Mouse (Mus musculus) ES-CJ7 (cell line): ENCODE measurements at regions not wholly inside any gene's neighbourhood (a gene's known extent, or its start where the extent isn't known, plus 50 kb on each side); places are given as distances from the start of the nearest gene placed in this dataset.

Experiments
- DNase-seq: peaks from one replicate; pipeline ENCODE4 v3.0.0; 2011; ENCODE audit warnings: low read depth, low spot score

DNA sequence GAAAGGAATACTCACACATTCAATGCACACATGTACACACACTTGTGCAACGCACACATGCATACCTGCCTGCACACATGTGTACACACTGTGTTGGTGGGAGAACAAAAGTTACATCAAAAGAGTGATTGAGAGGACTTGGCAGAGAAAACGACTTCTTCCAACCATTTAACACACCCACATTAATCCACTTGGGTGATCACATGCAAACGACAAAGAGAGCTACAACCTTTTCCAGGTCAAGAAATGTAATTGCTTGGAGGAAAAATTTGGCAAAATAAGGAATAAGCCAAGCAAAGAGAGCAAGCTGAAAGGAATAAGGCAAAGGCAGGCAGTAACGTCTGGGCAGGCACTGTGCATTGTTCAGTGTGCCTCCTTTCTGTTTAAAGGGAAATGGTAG is 67.3 kb downstream of the C1d start:
- no peak for DNase-seq

DNA sequence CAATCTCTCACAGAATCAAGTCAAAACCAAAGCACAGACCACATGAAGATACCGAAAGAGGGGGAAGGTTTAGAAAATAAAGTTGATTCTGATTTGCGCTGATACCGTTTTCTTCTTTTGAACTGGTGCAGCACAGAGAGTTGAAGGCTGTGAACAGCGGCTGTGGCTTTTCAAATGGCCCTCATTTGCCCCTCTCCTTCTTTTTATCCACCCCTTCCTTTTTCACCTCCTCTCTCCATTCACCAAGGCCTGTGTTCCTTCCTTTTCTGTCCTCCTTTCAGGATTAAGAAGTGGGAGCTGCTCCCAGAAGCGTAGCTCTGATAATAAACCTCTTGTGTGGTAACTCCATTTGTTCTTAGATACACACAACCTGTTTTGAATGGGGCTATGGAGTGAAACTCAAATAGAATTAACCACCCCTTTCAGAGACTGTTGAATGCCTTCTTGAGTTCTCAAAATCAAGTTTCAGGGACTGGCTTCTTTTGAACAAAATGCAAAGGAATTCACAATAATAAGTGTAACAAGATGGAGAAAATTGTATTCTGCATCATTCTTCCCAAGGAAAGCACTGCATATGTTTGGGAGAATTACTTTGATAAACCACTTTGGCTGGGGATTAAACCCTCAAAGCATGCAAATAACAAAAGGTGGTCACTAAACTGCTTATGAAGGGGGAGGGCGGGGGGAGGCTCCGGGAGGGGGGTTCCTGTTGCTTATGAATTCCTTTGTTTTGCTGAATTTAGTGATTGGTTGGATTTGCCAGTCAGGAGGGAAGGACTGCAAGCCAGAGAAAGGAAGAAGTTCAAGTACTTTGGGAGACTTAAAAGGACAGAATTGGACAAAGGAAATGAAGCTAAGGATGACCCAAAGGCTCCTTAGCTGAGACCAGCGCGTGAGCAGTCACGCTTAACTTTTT is 68.6 kb downstream of the C1d start:
- DNase-seq = no peak

- DNase-seq = no peak
These were observed 69.3 kb downstream of the C1d start for GRCm38 (mm10) chr11:17326695-17327094.

DNA sequence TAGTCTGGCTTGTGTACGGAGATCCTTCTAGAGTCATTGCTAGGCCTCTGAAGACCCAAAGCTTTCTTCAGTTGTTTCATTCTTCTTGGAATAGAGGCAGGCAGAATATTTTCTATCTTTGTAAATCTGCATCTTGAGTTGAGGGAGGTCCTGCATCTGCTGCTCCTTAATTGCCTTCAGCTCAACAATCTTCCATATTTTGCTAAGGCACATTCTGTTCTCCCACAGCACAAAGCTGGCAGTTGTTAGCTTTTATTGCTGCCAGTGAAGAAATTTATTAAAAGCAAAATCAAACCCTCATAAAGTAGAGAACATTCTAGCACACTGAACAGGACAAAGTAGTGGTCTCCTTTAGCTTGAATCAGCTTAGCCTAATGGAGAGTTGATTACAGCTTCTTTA is 94.1 kb downstream of the C1d start:
- no peak for DNase-seq

DNA sequence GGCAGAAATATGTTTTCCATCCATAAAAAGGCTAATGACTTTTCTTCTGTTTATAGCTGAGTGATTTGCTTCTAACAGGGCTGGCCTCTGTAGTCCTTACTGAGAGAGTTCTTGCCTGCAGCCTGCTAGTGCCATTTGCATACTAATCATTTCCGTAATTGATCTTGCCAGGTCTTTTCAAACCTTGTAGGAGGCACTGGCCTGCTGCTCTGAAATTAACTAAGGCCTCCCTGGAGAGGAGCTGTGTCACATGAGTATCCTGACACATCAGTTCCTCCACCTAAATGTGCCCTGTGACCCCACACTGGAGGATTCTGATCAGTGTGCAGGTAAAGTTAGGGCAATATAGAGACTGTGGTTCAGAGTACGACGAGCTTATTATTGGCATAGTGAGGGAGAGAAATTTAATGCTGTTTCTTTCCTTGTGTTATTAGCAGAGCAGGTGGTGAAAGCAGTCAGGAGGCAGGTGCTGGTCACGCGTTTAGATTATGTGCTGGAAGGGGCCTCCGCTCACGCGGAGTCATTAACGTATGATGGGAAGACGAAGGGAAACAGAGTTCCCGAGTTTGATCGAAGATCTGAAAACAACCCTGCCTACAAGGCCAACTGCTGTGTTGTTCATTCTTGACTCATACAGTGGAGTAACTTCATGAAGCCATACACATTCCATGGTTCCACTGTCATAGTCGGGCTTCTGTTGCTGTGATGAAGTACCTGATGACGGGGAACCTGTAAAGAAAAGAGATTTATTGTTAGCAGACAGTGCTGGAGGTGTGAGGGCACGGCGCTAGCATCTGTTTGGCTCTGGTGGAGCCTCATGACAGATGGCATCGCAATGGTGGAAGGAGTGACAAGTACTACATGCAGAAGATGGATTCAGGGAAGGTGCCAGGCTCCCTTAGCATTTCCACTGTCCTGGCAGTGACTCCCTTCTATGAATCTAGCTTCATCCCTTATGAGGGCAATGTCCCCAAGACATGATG is 95.1 kb downstream of the C1d start:
- peak; percentile 7 for DNase-seq

GRCm38 (mm10) chr11:17359698-17360254 is 102.4 kb downstream of the C1d start:
- no peak for DNase-seq

GRCm38 (mm10) chr11:17377859-17378258 is 120.5 kb downstream of the C1d start:
- DNase-seq = no peak

DNA sequence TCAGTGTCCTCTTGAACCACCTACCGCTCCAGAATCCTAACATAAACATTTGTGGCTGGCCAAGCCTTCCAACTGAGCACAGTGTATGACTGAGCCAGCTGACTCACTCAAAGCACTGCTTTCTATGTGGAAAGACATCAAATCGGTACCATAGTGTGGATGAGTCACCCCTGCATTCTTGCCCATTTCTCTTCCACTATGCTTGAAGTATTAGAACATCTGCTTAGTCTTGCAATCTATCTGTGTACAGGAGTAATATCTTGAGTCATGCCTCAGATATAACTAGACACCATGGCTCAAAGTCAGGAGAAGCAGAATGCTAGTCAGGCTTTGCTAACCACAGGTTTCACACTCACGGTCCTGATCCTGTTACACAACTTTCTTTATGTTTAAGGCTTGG is 129.4 kb downstream of the C1d start:
- DNase-seq = no peak

DNA sequence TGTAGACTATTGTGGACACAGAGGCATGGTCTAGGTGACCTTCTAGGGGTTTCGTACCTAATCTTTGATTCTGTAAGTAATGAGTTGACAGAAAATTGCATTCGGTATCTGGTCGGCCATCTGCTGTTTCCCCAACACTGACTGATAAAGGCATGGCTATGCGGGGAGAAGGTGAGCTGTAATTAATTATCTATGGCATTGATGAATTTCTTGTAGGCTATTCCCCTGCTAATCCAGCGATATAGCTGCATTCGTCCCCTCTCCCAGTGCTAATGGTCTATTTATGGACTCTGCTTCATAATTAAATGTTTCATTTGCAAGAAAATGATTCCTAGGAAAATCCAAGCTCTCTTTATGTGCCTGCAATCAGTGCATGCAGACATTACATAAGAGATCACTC is 136.5 kb downstream of the C1d start:
- DNase-seq = no peak

GRCm38 (mm10) chr11:17414531-17414930 is 157.2 kb downstream of the C1d start:
- DNase-seq = no peak

DNA sequence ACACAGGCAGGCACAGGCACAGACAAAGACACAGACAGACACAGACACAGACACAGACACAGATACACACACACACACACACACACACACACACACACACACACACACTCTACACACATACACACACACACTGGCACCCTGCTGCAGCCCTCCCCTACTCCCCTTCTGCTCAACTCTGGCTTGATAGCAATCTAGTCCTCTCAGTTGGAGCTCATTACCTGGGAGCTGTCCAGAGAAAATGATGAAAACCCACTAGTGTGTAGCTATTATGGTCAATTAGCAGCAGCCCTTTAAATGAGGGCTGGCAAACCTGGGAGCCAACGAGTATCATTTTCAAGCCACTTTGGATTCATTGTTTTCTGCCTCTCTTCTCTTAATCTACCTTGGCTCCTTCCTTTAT is 157.8 kb downstream of the C1d start:
- no peak for DNase-seq

DNA sequence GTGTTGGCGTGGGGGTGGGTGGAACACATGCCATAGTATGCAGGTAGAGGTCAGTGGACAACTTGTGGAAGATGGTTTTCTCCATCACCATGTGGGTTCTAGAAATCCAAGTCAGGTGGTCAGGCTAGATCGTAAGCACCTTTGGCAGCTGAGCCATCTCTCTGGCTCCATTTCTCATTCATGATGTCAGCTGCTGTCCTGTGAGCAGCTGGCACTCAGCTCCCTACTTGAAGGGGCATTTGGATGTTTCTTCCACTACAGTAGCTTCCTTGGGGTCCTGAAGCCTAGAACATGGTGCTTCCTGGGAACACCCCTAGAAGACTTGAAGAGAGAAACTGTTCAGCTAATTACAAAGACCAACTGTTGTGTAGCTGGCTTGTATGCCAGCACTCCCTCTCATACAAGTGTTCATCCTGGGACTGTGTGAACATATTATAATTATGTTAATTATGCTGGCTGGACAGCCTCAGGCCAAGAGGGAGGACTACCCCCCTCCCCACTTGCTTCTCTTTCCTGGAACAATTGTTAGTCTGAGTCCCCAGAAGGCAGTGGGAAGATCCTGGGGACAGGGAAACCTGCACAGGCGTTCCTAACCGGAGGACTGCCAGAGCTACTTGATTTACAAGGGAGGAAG is 160.4 kb downstream of the C1d start:
- no peak for DNase-seq

- no peak for DNase-seq
These were observed 184.8 kb downstream of the C1d start for GRCm38 (mm10) chr11:17442133-17442532.

DNA sequence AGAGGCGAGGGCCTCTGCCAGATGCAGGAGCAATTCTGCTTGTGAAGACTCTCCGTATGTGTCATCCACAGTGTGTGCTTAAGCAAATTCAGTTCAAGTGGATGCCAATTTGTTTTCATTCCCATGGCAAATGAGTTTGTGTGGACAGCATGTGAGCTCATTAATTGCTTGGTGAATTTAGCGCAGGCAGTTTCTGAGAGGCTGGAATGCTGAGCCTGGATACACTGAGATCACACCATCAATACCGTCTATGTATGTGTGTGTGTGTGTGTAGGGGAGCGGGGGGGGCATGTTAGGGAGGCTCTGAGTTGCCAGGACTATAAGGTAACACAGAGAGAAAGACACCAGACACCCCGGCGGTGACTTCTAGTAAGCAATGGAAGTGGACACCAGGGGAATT is 191.9 kb downstream of the C1d start:
- DNase-seq = no peak

DNA sequence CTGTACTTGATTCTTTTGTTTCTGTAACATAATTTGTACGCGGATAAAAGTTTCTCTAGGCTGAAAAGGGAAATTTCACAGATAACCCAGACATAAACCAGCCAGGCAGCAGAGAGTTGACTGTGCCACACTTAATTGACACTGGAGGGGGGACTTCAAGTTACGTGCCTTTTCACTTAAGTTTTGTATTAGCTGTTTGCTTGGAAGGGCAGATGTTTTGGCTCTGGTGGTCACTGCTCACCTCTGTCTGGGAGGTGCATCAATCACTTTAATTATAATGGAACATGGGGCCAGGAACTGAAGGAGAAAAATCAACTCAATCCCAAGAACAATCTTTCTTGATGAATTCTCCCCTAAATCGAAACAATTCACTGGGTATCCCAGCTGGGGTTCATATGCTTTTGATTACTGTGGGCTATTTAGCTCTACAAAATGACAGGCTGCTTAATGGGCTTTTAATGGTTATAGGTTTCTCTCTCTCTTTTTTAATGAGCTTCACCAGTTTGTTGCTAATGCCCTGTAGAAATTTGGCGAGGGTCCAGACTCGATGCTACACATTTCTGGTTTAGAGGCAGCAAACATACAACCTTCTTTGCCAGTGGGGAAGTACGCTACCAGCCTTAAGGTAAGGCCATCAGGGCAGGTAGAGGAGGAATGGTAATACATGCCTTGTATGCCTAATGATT is 193.1 kb downstream of the C1d start:
- no peak for DNase-seq

DNA sequence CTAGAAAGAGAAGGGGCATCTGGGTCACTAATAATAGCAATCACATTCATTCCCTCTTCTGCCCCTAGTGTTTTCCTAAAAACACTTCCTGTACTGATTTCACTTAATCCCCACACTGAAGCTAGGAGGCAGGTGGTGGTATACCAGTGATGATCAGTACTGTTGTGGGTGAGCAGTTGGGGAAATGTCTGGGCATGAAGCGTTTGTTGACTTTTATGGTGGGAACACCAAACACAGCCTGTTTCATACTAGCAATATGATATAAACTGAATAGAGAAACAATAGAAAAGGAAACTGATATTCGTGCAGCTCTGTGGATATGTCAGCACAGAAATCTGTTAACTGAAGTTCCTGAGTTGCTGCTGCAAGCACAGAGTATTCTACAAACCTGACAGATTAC is 194.1 kb downstream of the C1d start:
- DNase-seq = no peak

DNA sequence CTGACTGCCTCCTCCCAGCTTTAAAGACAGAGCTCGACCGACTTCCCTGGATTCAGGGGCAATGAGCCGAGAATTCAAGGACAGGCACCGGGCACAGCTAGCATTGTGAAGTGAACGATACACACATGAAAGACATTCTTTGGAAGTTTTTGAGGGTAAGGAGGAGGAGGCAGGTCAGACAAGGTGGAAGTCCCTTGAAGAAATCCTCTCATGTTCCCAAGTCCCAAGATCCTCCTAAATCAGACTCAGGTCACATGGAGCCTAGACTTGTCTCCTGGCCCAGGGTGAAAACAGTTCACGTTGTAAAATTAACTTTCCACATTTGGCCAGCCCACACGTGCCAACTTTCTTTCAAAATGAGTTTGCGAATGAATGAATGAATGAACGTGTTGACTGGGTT is 196.2 kb downstream of the C1d start:
- DNase-seq = no peak

DNA sequence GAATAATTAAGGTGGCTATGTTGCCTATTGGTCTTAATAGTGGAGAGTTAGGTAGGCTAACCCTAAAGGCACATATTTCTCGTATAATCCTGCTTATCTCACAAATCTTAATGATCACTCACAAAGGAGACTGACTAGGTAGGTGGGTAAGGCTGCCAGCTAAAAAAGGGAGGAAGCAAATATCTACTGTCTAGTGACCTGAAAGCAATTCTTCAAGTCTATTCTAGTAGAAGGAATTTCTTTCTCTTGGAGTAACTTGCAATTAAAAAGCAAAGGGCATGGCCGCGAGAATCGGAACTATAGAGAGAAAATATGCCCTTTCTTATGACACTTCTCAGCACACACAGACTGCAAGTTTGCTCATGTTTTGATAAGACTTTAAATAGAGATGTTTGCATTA is 201.6 kb downstream of the C1d start:
- no peak for DNase-seq

DNA sequence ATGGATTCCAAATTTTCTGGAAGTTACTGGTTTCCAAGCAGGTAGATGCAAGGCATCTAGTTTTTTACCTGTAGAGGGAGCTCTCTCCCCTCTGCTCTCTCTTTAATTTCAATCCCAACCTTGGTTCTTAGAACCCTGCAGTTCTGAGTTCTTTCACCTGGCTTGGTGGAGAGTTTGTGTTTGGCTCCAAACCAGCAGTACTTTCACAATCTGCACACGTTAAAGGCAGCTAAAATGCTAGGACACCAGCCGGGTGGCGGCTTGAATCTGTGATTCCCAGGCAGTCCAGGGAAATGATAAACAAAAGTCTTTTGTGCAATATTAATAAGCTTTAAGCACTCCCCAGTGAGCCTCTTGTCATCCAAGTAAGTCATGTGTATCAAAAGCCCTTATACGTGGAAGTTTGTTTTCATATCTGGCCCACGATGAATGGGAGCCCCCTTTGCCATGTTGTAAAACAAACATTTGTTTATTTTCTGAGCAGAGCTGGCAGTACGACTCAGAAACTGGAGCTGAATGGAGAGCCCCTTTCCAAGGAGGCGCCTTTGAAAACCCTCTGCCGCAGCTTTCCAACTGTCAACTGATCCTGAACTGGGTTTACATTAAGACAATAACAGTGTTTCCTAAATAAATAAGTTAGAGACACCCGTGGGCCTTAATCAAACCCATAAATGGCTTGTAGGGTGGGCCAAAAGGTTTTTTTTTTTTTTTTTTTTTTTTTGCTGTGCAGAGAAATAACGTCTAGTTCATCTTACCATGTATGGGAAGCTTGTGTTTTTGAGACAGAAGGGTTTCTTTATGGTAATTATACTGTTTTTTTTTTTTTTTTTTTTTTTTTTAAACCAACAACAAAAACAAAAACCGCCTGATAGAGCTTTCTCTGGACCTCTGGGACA is 202.9 kb downstream of the C1d start:
- peak; percentile 81 for DNase-seq

DNA sequence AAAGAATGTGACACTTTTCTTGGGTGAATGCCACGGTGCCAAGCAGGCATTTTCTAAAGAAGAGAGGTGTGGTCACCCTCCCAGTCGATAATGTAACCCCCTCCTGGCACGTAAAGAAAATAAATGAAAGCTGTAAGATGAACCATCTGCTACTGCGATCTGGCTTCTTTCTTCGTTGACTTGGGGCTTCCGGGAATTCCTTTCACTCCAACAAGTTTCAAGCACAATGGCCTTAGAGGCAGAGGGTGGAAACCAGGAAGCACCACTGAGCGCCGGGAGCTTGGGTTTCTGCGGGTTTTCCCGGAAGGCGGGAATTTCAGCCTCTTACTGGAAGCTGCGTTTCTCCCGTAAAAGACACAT is 203.5 kb downstream of the C1d start:
- peak; percentile 73 for DNase-seq
